Mouse (Mus musculus): ENCODE data around the gene Dennd1c.

DNA sequence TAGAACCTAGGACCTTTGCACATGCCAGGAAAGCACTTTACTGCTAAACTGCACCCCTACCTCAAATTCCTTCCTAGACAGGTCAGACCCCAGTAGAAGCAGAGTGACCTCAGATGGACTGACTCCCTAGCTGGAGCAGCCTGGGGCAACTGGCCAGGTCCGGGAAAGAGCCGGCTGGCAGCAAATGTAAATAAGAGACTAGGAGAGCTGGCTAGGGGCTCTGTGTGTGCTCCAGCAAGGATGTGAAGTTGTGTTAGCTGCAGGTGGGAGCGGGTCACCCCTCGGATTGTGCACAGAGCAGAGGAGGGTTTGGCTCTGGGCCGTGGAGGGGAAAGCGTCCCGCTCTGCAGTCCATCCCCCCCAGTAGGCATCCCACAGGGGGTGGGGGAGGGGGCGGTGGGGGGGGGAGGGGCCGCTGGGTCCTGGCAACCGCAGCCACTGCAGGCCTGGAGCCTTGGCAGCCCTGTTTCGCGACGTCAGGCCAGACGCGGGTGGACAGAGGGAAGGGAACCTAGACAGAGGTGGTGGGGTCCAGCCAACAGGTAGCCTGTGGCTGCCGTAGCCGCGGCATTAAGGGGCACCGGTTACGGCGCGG lies 19.3 kb downstream of the Dennd1c start, which contains the start of gene Crb3:
- no peak for TF ChIP-seq POLR2A (IDR thresholded peaks at IDR 0.05; ENCODE audit: insufficient read depth, low read length)
- TF ChIP-seq CTCF (IDR thresholded peaks at IDR 0.05; ENCODE audit: low read depth, low read length): no peak
- TF ChIP-seq EP300 (IDR thresholded peaks at IDR 0.05; ENCODE audit: insufficient read depth, low read depth, low read length): no peak

Data from ES-Bruce4 (cell line).